Mouse (Mus musculus) limb, embryonic 15.5 days (tissue): ENCODE data around the gene Smc2. TPM values are rescaled to one million over a fixed set of nuclear protein-coding genes. Genes with fewer than 3 reads are reported as not detected.

Experiments used
- ATAC-seq: fragments of 200-750 bp; cut with Nextera tagmentation; 2 replicates; pipeline ENCODE4 v1.8.0; 2017; ENCODE audit warnings: low read depth, moderate TSS enrichment; ENCODE audit not compliant: insufficient number of reproducible peaks, low FRiP score, low TSS enrichment
- H3K27ac ChIP-seq: fragments of 300-500 bp; sonication (generic); 2 replicates; pipeline ENCODE4 v1.5.1; 2015; ENCODE audit warnings: moderate library complexity, mild to moderate bottlenecking, inconsistent platforms
- H3K27me3 ChIP-seq: fragments of 300-500 bp; sonication (generic); 2 replicates; pipeline ENCODE4 v1.6.1; 2015; ENCODE audit warnings: inconsistent platforms
- H3K36me3 ChIP-seq: fragments of 300-500 bp; sonication (generic); 2 replicates; pipeline ENCODE4 v1.6.1; 2015; ENCODE audit warnings: inconsistent platforms
- H3K4me1 ChIP-seq: fragments of 300-500 bp; sonication (generic); 2 replicates; pipeline ENCODE4 v1.6.1; 2015; ENCODE audit warnings: inconsistent platforms
- H3K4me2 ChIP-seq: fragments of 300-500 bp; sonication (generic); 2 replicates; pipeline ENCODE4 v1.6.1; 2015; ENCODE audit warnings: mild to moderate bottlenecking, inconsistent platforms
- H3K4me3 ChIP-seq: fragments of 300-500 bp; sonication (generic); 2 replicates; pipeline ENCODE4 v1.5.1; 2015; ENCODE audit warnings: mild to moderate bottlenecking, inconsistent platforms
- H3K9ac ChIP-seq: fragments of 300-500 bp; sonication (generic); 2 replicates; pipeline ENCODE4 v1.6.1; 2015; ENCODE audit warnings: inconsistent platforms
- H3K9me3 ChIP-seq: fragments of 300-500 bp; sonication (generic); 2 replicates; pipeline ENCODE4 v1.6.1; 2016; ENCODE audit warnings: inconsistent platforms
- WGBS: fragments of 180-500 bp; shearing (Covaris S2); methylation state at CpG from one replicate; pipeline ENCODE4 v1.1.7; 2015; 5-methylcytosine and 5-hydroxymethylcytosine counted together
- polyA plus RNA-seq: library from polyadenylated mRNA; unstranded; fragments of >200 nt; fragmentation: Nextera tagmentation; extraction: Ambion mirVana; gene quantifications from 2 replicates; pipeline ENCODE4 v1.2.1, GENCODE M21; 2015

The Smc2 gene
- polyA plus RNA-seq, 1 experiment from 2014 or later, result 165 TPM

DNA sequence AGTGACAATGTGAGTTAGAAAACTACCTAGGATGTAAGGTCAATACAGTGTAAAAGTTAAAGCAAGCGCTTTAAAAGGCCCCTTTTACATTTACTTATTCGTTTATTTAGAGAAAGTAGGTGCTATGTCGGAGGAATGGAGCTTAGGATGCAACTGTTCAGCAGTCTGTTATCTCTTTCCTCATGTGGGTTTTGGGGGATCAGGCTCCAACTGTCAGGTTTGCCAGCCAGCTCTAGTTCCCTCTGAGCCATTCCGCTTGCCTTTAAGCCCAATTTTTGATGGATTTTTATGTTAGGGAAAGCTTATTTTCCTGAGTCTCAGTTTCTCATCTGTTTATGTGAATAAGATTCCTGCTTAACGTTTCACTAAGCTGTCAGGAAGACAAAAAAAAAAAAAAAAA, 80.3 kb downstream of the Smc2 start:
- no peak for ATAC-seq
- H3K9ac ChIP-seq, result no peak overlapping the region
- H3K4me2 ChIP-seq, result no peak overlapping the region
- no peak overlapping the region for H3K4me3 ChIP-seq
- 81% methylated on average over 5 of the region's 5 CpGs for WGBS
- H3K36me3 ChIP-seq, result no peaks in the 10 kb centered on the region
- H3K27ac ChIP-seq, result no peak overlapping the region
- H3K4me1 ChIP-seq, result no peaks in the 10 kb centered on the region
- H3K27me3 ChIP-seq, result no peaks in the 10 kb centered on the region
- H3K9me3 ChIP-seq, result no peaks in the 10 kb centered on the region

DNA sequence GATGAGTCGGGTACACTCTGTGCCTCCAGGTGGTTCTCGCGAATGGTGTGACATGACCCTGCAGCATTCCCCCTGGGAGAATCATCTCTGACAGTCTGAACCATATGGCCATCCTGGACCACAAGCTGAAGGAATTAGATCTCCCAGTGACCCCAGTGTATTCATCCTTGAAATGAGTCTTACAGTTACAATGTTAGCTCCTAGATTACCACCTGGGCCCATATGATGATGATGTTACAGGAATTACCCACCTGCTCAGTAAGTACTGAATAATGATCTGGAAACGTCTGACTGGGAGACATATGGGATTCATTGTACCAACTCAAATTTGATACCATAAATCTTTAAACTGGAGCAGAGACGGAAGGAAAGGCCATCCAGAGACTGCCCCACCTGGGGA, 87.4 kb downstream of the Smc2 start:
- H3K9ac ChIP-seq, result no peak overlapping the region
- WGBS, result 56% methylated on average over 5 of the region's 5 CpGs
- H3K4me2 ChIP-seq, result no peak overlapping the region
- no peaks in the 10 kb centered on the region for H3K9me3 ChIP-seq
- ATAC-seq, result no peak
- H3K27ac ChIP-seq, result no peak overlapping the region
- no peaks in the 10 kb centered on the region for H3K27me3 ChIP-seq
- no peaks in the 10 kb centered on the region for H3K4me1 ChIP-seq
- H3K4me3 ChIP-seq, result no peak overlapping the region
- no peaks in the 10 kb centered on the region for H3K36me3 ChIP-seq

DNA sequence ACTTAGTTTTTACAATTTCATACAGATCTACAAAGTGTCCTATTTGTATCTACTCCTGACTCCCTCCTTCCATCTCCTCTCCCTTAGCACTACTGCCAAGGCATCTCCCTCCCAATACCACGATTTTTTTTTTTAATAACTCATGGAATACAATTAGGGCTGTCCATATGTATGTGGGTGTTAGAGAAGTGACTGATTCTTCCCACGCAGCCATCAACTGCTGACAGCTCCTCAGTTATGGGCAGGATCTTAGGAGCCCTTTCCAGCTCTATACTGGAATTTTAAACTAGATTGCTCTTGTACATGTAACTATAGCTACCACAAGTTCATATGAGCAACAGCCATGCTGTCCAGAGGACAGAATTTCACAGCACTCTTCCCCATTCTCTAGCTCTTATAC, 91.6 kb downstream of the Smc2 start:
- Histone ChIP-seq H3K27ac (no peak overlapping the region), H3K9ac (no peak overlapping the region), H3K4me2 (no peak overlapping the region), H3K36me3 (no peaks in the 10 kb centered on the region), H3K9me3 (no peaks in the 10 kb centered on the region), H3K4me1 (no peaks in the 10 kb centered on the region), H3K4me3 (no peak overlapping the region), H3K27me3 (no peaks in the 10 kb centered on the region)
- 72% methylated on average over 2 of the region's 2 CpGs for WGBS
- ATAC-seq, result no peak

Other genes with a start within 250 kb of the Smc2 start
- gene Vma21-ps, start 58.0 kb downstream of the Smc2 start, polyA plus RNA-seq, result 2.8 TPM in 1 of 2 replicates, not detected in the other
- not detected in 2 replicates for gene Toporsl, start 157.0 kb downstream of the Smc2 start, polyA plus RNA-seq